ENCODE assay signal across 10 mouse cellular contexts in genomic region chr17:45873996-45874395, GRCm38 (mm10).
DNase-seq lines count a peak whose midpoint lies in the region; ATAC-seq and TF ChIP-seq lines count a peak whose summit lies in the region.
"Had no signal": no experiment of that assay in that cellular context is flagged by ENCODE, and none has a peak within 500 bp of the region (broad histone marks: within the 10 kb centered on the region; RNA-seq: fewer than 3 reads in every experiment).

No protein-coding gene starts in this region.

- ATAC-seq in forebrain, postnatal 0 days = peak; percentile 42; the same call in 1 of the 2 replicates
- no peak for ATAC-seq in liver, embryonic 14.5 days (ENCODE audit: insufficient read depth)

- H3K4me1 ChIP-seq in heart, embryonic 10.5 days = peaks cover 54% of the 10 kb centered on the region
- H3K4me1 ChIP-seq in forebrain, postnatal 0 days (ENCODE audit: insufficient read depth) = peaks cover 11% of the 10 kb centered on the region
- peaks cover 0 to 6% of the 10 kb centered on the region in 2 experiments; a peak in 1 of 4 replicates for H3K4me1 ChIP-seq in liver, embryonic 14.5 days (replicated peaks; ENCODE audit: control insufficient read depth in 2 of 2, insufficient read depth in 2 of 2, low read length in 1 of 2)

- peak overlapping the region; percentile 22 for H3K4me3 ChIP-seq in heart, embryonic 10.5 days
- no peak overlapping the region for H3K4me3 ChIP-seq in C2C12 (ENCODE audit: insufficient read depth, poor library complexity, severe bottlenecking)
- 0 out of 2 replicates have a peak overlapping the region, but pooled peaks have one; percentile 2 for H3K4me3 ChIP-seq in forebrain, postnatal 0 days (ENCODE audit: low read depth, low read length)
- no peak overlapping the region for H3K4me3 ChIP-seq in liver, embryonic 14.5 days (ENCODE audit: insufficient read depth in 1 of 2, low read depth in 2 of 2, low read length in 2 of 2)

- 17% methylated on average over 8 of the region's 8 CpGs for WGBS in heart, embryonic 10.5 days
- WGBS in forebrain, postnatal 0 days = 9% methylated on average over 8 of the region's 8 CpGs
- WGBS in liver, embryonic 14.5 days (ENCODE audit: insufficient replicate concordance) = 18% methylated on average over 8 of the region's 8 CpGs

- TF ChIP-seq CTCF in C2C12 (IDR thresholded peaks at IDR 0.05; ENCODE audit: control insufficient read depth, insufficient read depth, insufficient read length) = no peak
- no peak for TF ChIP-seq CTCF in forebrain, postnatal 0 days (IDR thresholded peaks at IDR 0.05; ENCODE audit: low read depth)
- no peak for TF ChIP-seq CTCF in liver, embryonic 14.5 days (IDR thresholded peaks at IDR 0.05; ENCODE audit: low read depth)

- H3K27ac ChIP-seq in heart, embryonic 10.5 days = peak overlapping the region; percentile 77
- no peak overlapping the region; the same call in 1 of the 2 replicates for H3K27ac ChIP-seq in forebrain, postnatal 0 days (ENCODE audit: low read depth, low read length)
- H3K27ac ChIP-seq in liver, embryonic 14.5 days = no peak overlapping the region
- H3K27ac ChIP-seq: macrophage had no signal

- H3K27me3 ChIP-seq in heart, embryonic 10.5 days (ENCODE audit: insufficient read depth, poor library complexity, severe bottlenecking) = peaks cover 58% of the 10 kb centered on the region
- no peaks in the 10 kb centered on the region for H3K27me3 ChIP-seq in C2C12 (ENCODE audit: control insufficient read depth, insufficient read depth, insufficient read length)
- H3K27me3 ChIP-seq in forebrain, postnatal 0 days (ENCODE audit: insufficient read depth, low read length) = no peaks in the 10 kb centered on the region
- peaks cover 17% of the 10 kb centered on the region for H3K27me3 ChIP-seq in liver, embryonic 14.5 days (ENCODE audit: control insufficient read depth, insufficient read depth, low read length)

- DNase-seq in heart, embryonic 10.5 days (ENCODE audit: low spot score) = no peak
- DNase-seq in heart, adult 11 months = no peak
- DNase-seq in forebrain, postnatal 0 days = no peak
- DNase-seq in liver, embryonic 14.5 days (ENCODE audit: low read depth in 3 of 3, low spot score in 3 of 3) = no peak
- no peak for DNase-seq in gastrocnemius, adult 8-10 months (ENCODE audit: low spot score in 2 of 2)
- no peak for DNase-seq in adrenal gland, adult 18-20 months (ENCODE audit: low spot score in 2 of 2)
- no peak for DNase-seq in adrenal gland, adult 8-10 months
- DNase-seq: gastrocnemius, postnatal 25 days had no signal

- H3K79me3 ChIP-seq in C2C12 (ENCODE audit: low read depth) = no peaks in the 10 kb centered on the region

- peak overlapping the region; percentile 40 for H3K9ac ChIP-seq in forebrain, postnatal 0 days
- no peak overlapping the region for H3K9ac ChIP-seq in liver, embryonic 14.5 days (replicated peaks)

- peak overlapping the region; percentile 13 for H3ac ChIP-seq in C2C12 (ENCODE audit: control insufficient read depth, insufficient read length, low read depth)

- peak overlapping the region; percentile 39 for H3K4me2 ChIP-seq in forebrain, postnatal 0 days (ENCODE audit: low read depth)
- peak overlapping the region; percentile 24 for H3K4me2 ChIP-seq in liver, embryonic 14.5 days (ENCODE audit: low read depth)

- H3K79me2 ChIP-seq in C2C12 (ENCODE audit: control insufficient read depth, insufficient read depth) = no peaks in the 10 kb centered on the region

- H3K36me3 ChIP-seq in heart, embryonic 10.5 days = no peaks in the 10 kb centered on the region
- no peaks in the 10 kb centered on the region for H3K36me3 ChIP-seq in C2C12 (ENCODE audit: control insufficient read depth, insufficient read depth)
- no peaks in the 10 kb centered on the region for H3K36me3 ChIP-seq in forebrain, postnatal 0 days (ENCODE audit: insufficient read depth)
- no peaks in the 10 kb centered on the region for H3K36me3 ChIP-seq in liver, embryonic 14.5 days (replicated peaks; ENCODE audit: control insufficient read depth, insufficient read depth, low read depth)

- no peak for TF ChIP-seq EP300 in liver, embryonic 14.5 days (IDR thresholded peaks at IDR 0.05; ENCODE audit: low read depth)

- peaks cover 6% of the 10 kb centered on the region; the same call in 1 of the 2 replicates for H3K9me3 ChIP-seq in heart, embryonic 10.5 days
- no peaks in the 10 kb centered on the region for H3K9me3 ChIP-seq in forebrain, postnatal 0 days (ENCODE audit: low read length)
- no peaks in the 10 kb centered on the region; the same call in 1 of the 2 replicates for H3K9me3 ChIP-seq in liver, embryonic 14.5 days (ENCODE audit: control insufficient read depth, low read length)

TF ChIP-seq in C2C12, 6 proteins besides CTCF, POLR2A, EP300 and RAD21:
- TF ChIP-seq MAX (IDR thresholded peaks at IDR 0.05) (no peak), MYOG (IDR thresholded peaks at IDR 0.05; ENCODE audit: control insufficient read depth, extremely low read depth, insufficient read length) (no peak), MYOD1 (IDR thresholded peaks at IDR 0.05; ENCODE audit: control insufficient read depth, insufficient read length, low read depth) (no peak), FOSL1 (IDR thresholded peaks at IDR 0.05; ENCODE audit: insufficient read depth, low read length, poor library complexity, severe bottlenecking) (no peak), CEBPB (IDR thresholded peaks at IDR 0.05; ENCODE audit: low read depth) (no peak), USF1 (IDR thresholded peaks at IDR 0.05; ENCODE audit: low read depth) (no peak)

Comparison
In these comparisons a context has a peak if more than half of its experiments do, and no peak if none do; other contexts are left out.
1. H3K4me3 ChIP-seq: peak in heart, embryonic 10.5 days (single experiment) and forebrain, postnatal 0 days (single experiment); none in C2C12 (single experiment) and liver, embryonic 14.5 days (0 of 2).